Mouse (Mus musculus) brain, embryonic 14.5 days (tissue): ENCODE measurements around the gene Orc2. TPM values are rescaled to one million over a fixed set of nuclear protein-coding genes. Genes with fewer than 3 reads are reported as not detected.

ENCODE experiments used
- DNase-seq: peaks from one replicate; pipeline ENCODE4 v3.0.0-alpha.2; 2011; ENCODE audit warnings: low read depth
- CTCF ChIP-seq: fragments of 200-500 bp; IDR thresholded peaks from 2 replicates; pipeline ENCODE4 v1.5.1; 2012; ENCODE audit warnings: inconsistent platforms, mild to moderate bottlenecking, moderate library complexity, borderline replicate concordance; ENCODE audit not compliant: insufficient read depth, insufficient read length; ENCODE audit errors: extremely low read depth
- POLR2A ChIP-seq: fragments of 200-500 bp; IDR thresholded peaks from 2 replicates; pipeline ENCODE4 v1.6.1; 2012; ENCODE audit warnings: mild to moderate bottlenecking, inconsistent platforms, borderline replicate concordance; ENCODE audit not compliant: poor library complexity, insufficient read depth, insufficient read length, severe bottlenecking; ENCODE audit errors: extremely low read depth
- polyA plus RNA-seq: library from polyadenylated mRNA; depleted of rRNA; stranded (reverse); fragments of >200 nt; gene quantifications from 2 replicates; pipeline ENCODE4 v1.2.3, GENCODE M21; 2012

Orc2 gene
- polyA plus RNA-seq, 1 experiment: 19.7 TPM

DNA sequence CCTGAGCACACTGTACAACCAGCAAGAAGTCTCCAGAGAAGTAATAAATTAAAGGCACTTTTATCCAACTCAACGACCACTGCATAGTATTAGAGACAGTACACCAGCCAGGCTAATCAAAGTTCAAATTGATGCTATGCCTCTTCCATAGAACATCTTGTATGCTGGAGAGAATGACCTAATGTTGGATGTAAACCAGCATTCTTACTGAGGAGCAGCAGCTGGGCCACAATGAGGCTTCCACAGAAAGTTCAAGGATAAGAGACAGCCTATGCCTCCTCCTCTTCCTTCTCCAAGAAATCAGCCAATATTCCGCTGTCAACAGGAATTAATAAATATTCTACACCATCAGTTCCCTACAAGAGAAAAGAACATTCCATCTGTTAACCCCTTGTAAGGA lies 41.0 kb downstream of the Orc2 start:
- no peak for DNase-seq
- TF ChIP-seq CTCF: no peak
- TF ChIP-seq POLR2A: no peak

DNA sequence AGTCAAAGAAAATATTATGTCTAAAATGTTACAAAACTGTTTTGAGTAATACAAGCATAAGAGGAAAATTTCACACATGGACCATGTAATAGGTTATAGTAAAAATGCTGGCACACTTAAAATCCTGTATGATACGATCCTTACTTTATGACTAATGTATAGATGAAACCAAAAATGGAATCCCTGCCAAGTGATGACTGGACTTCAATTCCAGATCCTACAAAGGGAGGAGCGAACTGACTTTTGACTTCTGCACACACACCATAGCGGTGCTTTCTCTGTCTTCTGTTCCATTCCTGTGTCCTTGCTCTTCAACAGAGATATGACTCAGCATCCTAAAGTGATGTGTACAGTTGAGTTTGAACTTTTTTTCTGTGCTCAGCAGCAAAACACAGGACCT lies 44.3 kb downstream of the Orc2 start:
- no peak for TF ChIP-seq CTCF
- TF ChIP-seq POLR2A: no peak
- no peak for DNase-seq

GRCm38 (mm10) chr1:58458867-58459266 lies 46.0 kb downstream of the Orc2 start:
- peak; percentile 22 for DNase-seq
- TF ChIP-seq POLR2A (no peak), CTCF (no peak)

DNA sequence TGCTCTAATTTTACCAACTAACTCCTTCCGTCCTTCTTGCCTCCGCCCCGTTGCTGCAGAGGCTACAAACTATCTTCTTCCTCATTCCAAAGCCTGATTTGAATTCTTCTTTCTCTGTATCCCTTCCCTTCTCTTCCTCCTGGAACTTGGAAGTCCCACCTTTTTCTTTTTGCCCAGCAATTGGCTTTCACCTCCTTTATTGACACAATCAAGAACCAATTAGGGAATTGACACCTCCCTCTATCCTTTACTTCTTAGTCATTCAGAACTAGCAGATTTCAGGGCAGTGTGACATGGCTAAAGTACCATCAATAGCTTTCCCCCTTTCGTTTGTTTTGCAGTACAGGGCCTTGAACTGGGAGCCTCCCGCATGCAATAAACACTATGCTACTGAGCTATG lies 46.7 kb downstream of the Orc2 start:
- TF ChIP-seq CTCF (no peak), POLR2A (no peak)
- no peak for DNase-seq

GRCm38 (mm10) chr1:58454316-58454715 lies 50.6 kb downstream of the Orc2 start:
- TF ChIP-seq POLR2A (no peak), CTCF (no peak)
- no peak for DNase-seq

DNA sequence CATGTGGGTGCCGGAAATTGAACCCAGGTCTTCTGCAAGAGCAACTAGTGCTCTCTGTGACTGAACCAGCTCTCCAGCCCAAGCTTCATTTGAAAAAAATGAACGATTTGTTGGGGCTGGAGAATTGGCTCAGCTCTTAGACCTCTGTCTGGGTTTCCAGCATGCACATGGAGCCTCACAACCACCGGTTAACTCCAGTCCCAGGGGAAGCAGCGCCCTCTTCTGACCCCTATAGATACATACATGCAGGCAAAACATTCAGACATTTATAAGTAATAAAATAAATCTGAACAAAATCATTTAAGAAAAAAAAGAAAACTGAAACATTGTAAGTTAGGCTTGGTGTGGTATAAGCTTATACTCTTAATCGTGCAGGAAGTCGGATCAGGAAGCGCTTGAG lies 56.5 kb downstream of the Orc2 start:
- TF ChIP-seq POLR2A (no peak), CTCF (no peak)
- no peak for DNase-seq

DNA sequence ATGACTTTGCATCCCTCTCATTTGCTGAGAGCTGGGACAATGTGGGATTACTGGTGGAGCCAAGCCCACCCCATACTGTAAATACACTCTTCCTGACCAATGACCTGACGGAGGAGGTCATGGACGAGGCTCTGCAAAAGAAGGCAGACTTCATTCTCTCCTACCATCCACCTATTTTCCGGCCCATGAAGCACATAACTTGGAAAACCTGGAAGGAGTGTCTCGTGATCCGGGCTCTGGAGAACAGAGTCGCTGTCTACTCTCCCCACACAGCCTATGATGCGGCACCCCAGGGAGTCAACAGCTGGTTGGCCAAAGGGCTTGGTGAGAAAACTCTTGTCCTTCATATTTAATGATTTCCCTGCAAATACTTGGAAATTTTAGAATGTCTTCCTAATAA lies 57.1 kb downstream of the Orc2 start:
- TF ChIP-seq CTCF (no peak), POLR2A (no peak)
- no peak for DNase-seq

DNA sequence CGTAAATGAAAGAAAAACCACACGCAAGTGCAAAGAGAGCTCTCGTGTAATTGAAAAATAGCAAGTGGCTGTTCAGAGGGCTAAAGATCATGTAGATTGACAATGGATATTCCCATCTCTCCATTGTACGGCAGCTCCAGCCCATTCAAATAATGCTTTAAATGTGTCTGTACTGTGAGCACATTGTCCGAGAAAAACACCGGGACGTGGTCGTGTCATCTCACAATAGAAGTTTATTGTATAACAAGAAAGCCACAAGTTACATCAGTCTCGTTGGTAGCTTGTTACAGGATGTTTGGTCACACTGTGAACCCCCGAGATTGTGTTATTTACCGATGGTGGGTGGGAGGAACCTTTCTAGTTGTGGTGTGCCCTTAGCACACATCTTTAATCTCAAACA lies 59.0 kb downstream of the Orc2 start:
- no peak for DNase-seq
- no peak for TF ChIP-seq CTCF
- TF ChIP-seq POLR2A: no peak

DNA sequence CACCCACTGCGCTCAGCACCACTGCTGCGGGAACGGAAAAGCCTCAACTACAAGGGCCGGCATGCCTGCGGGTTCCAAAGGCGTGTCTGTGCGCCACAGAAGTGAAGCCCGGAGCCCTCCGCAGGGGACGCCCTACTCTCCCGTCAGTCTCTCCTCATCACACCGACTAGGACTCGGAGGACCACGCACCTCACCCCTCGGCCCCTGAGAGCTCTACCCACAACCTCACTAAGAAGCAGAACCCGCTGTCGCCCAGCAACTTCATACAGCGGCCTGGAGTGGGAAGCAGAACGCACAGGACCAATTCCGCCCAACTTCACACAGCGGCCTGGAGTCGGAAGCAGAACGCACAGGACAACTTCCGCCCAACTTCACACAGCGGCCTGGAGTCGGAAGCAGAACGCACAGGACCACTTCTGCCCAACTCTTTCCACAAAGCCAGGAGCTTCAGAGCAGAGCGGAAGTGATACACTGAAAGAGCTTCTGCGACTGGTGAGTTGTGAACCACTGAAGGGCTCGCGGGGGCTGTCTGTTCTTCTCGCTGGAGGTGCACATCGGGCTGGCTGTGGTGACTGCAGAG lies 59.7 kb downstream of the Orc2 start, which contains the start of the genes Nif3l1 and Ppil3:
Gene Nif3l1 (plus strand): TSS at position 9 of the 580 bp plus-strand sequence.
Gene Ppil3 (minus strand): TSS at position 344 of the 580 bp plus-strand sequence.
- DNase-seq: peak; percentile 98
- TF ChIP-seq CTCF (no peak), POLR2A (peak; percentile 59; the same call in 1 of the 2 replicates)

GRCm38 (mm10) chr1:58444691-58445090 lies 60.2 kb downstream of the Orc2 start:
- DNase-seq: no peak
- no peak for TF ChIP-seq CTCF
- TF ChIP-seq POLR2A: no peak

DNA sequence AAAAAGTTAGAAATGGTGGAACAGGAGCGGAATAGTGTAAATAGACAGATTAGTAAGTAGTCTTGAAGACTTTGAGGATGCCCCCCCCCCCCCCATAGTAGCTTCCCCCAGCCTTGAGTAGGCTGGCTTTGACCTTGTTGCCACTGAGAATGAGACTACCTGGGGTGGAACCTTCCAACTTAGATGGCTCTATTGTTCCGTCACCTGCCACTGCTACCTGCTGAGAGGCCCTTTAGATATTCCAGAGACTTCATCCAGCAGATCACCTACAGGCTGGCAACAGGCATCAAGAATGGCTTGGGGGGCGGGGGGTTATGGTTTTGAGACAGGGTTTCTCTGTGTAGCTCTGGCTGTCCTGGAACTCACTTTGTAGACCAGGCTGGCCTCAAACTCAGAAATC lies 80.4 kb downstream of the Orc2 start:
- TF ChIP-seq POLR2A: no peak
- no peak for TF ChIP-seq CTCF
- no peak for DNase-seq

- TF ChIP-seq CTCF (no peak), POLR2A (peak; percentile 81; the same call in 1 of the 2 replicates)
Observed at GRCm38 (mm10) chr1:58423371-58424248, 81.3 kb downstream of the Orc2 start, which contains the start of gene Clk1. Clk1 (minus strand) TSS chr1:58424066.

DNA sequence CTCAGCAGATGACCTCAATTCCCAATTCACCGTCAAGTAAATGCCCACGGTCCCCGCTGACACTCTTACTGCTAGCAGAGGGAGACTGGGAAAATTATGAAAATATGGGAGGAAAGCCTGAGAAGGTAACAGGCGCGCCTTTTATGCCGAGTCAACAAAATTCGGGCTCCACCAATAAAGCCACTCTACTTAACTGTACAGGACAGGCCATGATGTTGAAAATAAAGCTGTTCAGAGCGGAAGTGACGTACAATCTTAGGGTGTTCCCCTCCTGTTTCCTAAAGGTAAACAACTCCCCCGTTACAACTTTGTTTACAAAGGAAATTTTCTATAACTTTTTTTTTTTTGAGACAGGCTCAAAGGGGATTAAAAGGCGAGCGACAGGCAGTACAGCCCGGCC lies 82.0 kb downstream of the Orc2 start:
- peak; percentile 88 for DNase-seq
- TF ChIP-seq POLR2A: no peak
- no peak for TF ChIP-seq CTCF

More at GRCm38 (mm10) chr1:58423371-58424248, 81.3 kb downstream of the Orc2 start, which contains the start of gene Clk1:
- DNase-seq: peak; percentile 97
